Mouse (Mus musculus): ENCODE data around the gene Vopp1.

GRCm38 (mm10) chr6:57691467-57692261, 133.3 kb downstream of the Vopp1 start, which contains the start of gene Pyurf:
- TF ChIP-seq POLR2A (IDR thresholded peaks at IDR 0.05; ENCODE audit: control insufficient read depth, extremely low read depth, insufficient read depth, low read length, poor library complexity) (no peak), CTCF (IDR thresholded peaks at IDR 0.05; ENCODE audit: borderline replicate concordance, control insufficient read depth, extremely low read depth, insufficient read depth, low read length, poor library complexity) (no peak; the same call in 1 of the 2 replicates)

All from thymus, adult 2 months (tissue).